Mouse (Mus musculus): ENCODE data around the gene Gm10134. TPM values are rescaled to one million over a fixed set of nuclear protein-coding genes. Genes with fewer than 3 reads are reported as not detected.

The Gm10134 gene
- total RNA-seq, 2 experiments from 2014 or later, result 2.0 TPM

GRCm38 (mm10) chr2:28552301-28552700, 46.4 kb downstream of the Gm10134 start:
- no peak for DNase-seq (ENCODE audit: low spot score in 2 of 2)

Other genes starting within 250 kb of the Gm10134 start
- gene Ppp1r26, start 59.3 kb upstream of the Gm10134 start, total RNA-seq (2021), result 1 to 10 TPM; 4.5 to 5.1 TPM
- gene 1700007K13Rik, start 39.8 kb upstream of the Gm10134 start, total RNA-seq (2021), result 1 to 10 TPM; 1.4 to 2.8 TPM
- 10 to 100 TPM; 54.4 to 63.2 TPM for gene Mrps2, start 38.0 kb upstream of the Gm10134 start, total RNA-seq (2021)
- gene Gbgt1, start 9.2 kb upstream of the Gm10134 start, total RNA-seq (2021), result 1 to 10 TPM; 4.5 to 6.3 TPM
- 10 to 100 TPM; 24.3 to 24.4 TPM for gene Ralgds, start 7.0 kb downstream of the Gm10134 start, total RNA-seq (2021)
- not detected for gene Cel, start 57.3 kb downstream of the Gm10134 start, total RNA-seq (2021)
- 10 to 100 TPM; 15.2 to 17.2 TPM for gene Gtf3c5, start 77.7 kb downstream of the Gm10134 start, total RNA-seq (2021)
- gene Gfi1b, start 115.9 kb downstream of the Gm10134 start, total RNA-seq (2021), result not detected
- gene Tsc1, start 135.1 kb downstream of the Gm10134 start, total RNA-seq (2021), result 10 to 100 TPM; 18.5 to 21.3 TPM
- 1 to 10 TPM in 1 of 2 experiments, under 1 TPM in 1; 0.60 to 1.2 TPM for gene Spaca9, start 193.6 kb downstream of the Gm10134 start, total RNA-seq (2021)
- gene Ak8, start 194.1 kb downstream of the Gm10134 start, total RNA-seq (2021), result under 1 TPM; 0.38 to 0.63 TPM

All from adrenal gland, adult 18-20 months (tissue).